Mouse (Mus musculus) liver, embryonic 14.5 days (tissue): Measurements from ENCODE around the gene Alg14.

Experiments
- CTCF ChIP-seq: IDR thresholded peaks from 2 replicates; pipeline ENCODE4 v1.5.1; 2016; ENCODE audit warnings: antibody characterized with exemption, low read depth, control low read depth
- EP300 ChIP-seq: IDR thresholded peaks from 2 replicates; pipeline ENCODE4 v1.6.1; 2016; ENCODE audit warnings: antibody characterized with exemption, low read depth

DNA sequence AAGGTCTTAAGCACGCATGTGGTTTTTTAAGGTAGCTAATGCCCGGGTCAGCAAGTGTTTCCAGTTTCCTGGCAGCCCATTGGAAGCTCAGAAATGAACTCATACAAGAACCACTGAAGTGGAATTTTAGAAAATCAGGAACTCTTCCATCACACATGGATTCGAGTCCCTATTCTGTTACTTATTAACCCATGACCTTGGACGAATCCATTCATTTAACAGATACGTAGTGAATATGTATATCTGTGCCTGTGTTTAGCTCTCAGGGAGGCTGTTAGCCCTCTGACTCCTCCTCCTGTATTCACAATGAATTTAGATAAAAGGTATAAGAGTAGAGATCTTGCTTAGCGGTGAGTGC lies 54.0 kb downstream of the Alg14 start:
- TF ChIP-seq CTCF (no peak), EP300 (no peak)
